Mouse (Mus musculus): ENCODE data around the gene Gm10803. TPM values are rescaled to one million over a fixed set of nuclear protein-coding genes. Genes with fewer than 3 reads are reported as not detected.
"Not testable (repeated sequence)": the region's sequence is repeated elsewhere in the genome, so short reads cannot be mapped to it uniquely, and the experiment has no call there.

Gene Gm10803
- polyA plus RNA-seq (2017; shearing (Covaris generic)), result not detected

DNA sequence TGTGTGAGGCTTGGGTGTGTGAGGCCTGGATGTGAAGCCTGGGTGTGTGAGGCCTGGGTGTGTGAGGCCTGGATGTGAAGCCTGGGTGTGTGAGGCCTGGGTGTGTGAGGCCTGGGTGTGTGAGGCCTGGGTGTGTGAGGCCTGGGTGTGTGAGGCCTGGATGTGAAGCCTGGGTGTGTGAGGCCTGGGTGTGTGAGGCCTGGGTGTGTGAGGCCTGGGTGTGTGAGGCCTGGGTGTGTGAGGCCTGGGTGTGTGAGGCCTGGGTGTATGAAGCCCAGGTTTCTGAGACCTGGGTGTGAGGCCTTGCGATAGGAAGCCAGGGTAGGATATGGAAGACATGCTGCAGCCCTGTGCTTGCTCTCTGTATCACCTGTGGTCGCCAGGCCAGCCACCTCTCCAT is at the start of gene Gm10803:
TSS of gene Gm10803 (plus strand) at position 301 of the 400 bp plus-strand sequence.
- ATAC-seq, result not testable (repeated sequence)

GRCm38 (mm10) chr2:93510839-93511238 is 49.5 kb upstream of the Gm10803 start:
- no peak for ATAC-seq

GRCm38 (mm10) chr2:93512130-93512529 is 48.2 kb upstream of the Gm10803 start:
- ATAC-seq, result no peak

DNA sequence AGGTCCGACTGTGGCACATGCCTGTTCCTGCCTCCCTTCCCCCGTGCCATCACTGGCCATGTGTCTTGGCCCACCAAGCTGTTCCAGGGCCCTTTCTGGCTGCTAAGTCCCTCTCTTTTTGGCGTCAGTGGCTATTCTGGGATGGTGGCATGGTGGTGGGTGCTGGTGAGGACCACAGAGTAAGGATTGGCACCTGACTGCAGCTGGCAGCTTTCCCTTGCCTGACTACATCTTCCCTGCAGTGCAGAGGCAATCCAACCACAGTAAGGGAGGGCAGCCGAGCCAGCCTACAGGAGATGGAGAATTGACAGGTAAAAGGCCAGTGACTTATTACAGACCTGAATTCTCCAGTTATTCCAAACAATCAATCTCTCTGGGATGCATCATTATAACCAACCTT is 45.1 kb upstream of the Gm10803 start:
- ATAC-seq, result no peak

- no peak for ATAC-seq
These were observed 39.3 kb upstream of the Gm10803 start for GRCm38 (mm10) chr2:93521042-93521441.

DNA sequence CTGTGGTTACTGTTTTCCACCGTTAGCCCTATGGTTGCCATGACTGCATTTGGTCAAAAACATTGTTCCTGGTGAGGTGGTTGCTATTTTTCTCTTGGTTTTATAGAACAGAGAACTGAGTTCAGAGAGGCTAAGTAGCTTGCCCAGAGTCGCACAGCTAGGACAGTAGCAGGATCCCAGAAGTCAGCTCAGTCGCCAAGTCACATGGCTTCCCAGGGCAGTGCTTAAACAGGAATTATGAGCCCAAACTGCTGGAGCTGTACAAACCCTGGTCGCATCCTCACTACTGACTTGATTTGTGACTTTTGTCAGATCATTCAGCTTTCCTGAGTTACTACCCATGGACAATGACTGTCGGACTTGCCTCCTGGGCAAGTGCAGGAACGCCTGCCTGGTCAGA is 38.8 kb upstream of the Gm10803 start:
- no peak for ATAC-seq

GRCm38 (mm10) chr2:93522005-93522404 is 38.4 kb upstream of the Gm10803 start:
- ATAC-seq, result no peak

DNA sequence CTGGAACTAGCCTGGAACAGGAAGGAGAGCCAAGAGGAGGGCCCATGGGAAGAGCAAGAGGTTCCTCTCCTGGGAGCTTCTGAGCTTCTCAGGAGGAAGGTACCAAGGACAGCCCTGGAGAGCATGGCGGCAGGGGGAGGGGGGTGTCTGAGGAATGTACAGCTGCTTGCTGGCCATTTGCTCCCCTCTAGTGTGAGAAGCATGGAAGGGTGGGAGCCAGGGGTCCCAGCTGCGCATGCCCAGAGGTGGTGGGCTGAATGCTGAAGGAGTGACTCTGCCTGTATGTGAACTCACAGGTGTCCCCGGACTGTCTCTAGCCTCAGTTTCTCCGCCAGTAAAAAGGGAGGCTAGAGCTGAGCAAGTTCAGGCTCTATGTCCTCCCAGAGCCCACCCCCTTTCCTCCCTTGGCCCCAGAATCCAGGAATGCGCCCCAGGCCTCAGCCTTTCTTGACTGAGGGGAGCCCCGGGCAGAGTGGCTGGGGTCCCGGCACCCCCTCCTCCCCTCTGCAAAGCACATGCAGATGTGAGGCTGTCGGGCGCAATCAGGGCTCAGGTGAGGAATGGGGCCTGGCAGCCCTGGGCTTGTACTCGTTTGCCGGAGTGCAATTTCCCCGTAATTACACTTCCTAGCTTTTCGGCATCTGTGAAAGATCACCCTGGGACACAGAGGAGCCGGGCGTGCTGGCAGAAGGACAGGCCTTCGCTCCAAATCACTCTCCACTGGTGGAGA is 35.2 kb upstream of the Gm10803 start:
- ATAC-seq, result no peak

DNA sequence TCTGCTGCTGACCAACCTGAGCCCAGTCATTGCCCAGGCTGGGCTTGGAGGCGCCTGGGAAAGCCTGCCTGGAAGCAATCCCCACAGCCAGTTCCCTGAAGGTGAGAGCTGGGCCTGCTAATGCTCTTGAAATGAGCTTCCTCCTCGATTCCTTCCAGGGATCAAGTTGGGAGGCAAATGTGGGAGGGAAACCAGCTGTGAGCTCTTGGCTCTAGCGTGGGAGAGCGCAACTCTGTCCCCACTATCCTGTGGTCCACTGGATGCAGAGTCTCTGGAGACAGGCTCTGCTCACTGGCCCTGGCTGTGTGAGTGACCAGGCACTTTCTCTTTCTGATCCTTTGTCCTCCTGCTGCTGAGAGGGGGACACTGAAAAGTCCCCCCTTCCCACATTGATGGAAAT is 30.8 kb upstream of the Gm10803 start:
- ATAC-seq, result no peak

DNA sequence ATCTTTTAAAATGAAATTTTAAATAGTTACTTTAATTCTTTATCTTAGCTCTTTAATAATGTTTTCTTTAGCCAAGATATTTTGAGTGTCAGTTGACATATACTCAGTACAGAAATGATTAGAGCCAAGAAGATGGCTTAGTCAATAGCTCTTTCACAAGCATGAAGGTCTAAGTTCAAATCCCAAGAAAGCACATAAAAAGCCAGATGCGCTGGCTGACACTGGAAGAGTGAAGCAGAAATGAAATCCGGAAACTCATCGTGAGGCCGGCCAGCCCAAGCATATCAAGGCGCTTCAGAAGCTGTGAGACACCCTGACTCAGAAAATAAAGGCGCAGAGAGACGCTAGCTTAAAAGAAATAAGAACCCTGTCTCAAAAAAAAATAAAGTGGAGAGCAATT is 26.5 kb upstream of the Gm10803 start:
- no peak for ATAC-seq

DNA sequence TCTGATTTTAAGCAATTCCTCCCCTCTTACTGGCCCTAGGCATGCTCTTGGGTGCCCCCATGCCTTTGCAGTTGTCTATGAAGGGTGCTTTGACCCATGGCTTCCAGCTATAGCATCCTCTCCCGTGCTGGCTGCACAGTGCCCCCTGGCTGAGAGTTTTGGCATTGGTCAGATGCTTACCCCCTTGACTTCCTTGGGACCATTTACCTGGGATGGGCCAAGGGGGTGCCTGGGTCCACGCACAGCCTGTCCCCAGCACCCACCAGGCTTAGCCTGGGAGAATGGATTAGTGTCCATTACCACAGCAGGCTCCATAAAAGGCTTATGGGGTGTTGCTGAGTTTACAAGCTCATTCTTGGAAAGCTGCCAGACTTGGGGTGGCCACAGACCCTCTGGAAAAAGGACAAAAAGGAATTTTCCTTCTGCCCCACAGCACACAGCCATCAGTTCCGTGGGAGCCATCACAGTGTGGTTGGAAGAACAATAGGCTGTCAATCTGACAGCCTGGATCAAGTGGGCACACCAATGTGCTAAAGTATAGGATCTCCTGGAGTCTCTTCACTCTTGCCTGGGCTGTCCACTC is 22.9 kb upstream of the Gm10803 start:
- ATAC-seq, result no peak

- no peak for ATAC-seq
These were observed 22.2 kb upstream of the Gm10803 start for GRCm38 (mm10) chr2:93538140-93538539.

- ATAC-seq, result no peak
These were observed 18.6 kb upstream of the Gm10803 start for GRCm38 (mm10) chr2:93541771-93542170.

DNA sequence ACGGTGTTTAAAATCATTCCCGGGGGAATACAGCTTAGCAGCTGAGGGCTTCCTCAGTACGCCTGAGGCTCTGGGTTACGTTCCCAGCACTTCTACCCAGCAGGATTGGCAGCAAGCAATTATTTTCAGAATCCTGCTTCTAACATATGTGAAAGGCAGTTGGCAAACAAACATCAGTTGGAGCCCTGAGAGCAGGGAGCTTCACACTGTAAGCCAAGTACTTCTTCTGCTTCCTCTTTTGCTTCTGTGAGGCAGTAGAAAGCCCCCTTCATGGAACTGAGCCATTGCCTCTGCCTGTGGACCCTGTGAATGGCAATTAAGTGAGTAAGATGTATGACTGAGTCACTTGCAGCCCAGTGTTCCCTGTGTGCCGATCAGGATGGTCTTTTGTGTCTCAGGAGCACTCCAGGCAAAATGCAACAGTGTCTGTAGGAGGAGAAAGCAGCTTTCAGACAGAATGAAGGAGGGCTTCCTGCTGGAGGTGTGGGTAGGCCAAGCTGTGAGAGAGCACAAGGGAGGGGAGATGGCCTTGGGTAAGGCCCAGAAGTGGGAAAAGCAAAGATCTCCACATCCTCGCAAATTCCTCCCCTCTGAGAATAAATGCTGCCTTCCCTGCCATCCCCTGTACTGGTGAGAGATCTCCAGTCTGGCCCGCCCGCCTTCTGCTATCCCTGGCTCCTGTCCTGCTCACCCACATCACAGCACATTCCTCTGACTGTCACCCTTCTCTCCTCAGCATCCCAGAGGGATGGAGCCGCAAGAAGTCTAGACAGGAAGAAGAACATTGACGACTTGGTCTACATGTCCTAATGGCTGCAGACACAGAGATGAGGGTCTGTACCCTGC is 7.5 kb upstream of the Gm10803 start:
- no peak for ATAC-seq

GRCm38 (mm10) chr2:93553905-93554304 is 6.5 kb upstream of the Gm10803 start:
- ATAC-seq, result no peak

DNA sequence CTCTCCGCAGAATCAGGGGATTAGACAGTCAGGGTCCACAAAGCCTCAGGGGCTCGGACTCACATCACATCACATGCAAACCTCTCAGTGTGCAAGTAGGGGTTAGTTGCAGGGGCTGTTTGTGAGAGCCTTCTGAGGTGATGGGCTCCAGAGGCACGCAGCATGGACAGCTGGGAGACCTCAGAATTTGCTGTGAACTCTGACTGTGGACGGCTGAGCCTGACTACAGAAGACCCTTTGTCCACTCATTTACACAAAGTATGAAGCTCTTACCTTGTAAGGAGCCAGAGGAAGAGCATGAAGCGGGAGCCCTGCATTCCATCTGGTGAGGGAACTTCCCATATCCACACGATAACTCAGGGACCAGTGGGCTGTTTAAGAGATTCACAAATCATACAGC is 5.3 kb downstream of the Gm10803 start:
- no peak for ATAC-seq

DNA sequence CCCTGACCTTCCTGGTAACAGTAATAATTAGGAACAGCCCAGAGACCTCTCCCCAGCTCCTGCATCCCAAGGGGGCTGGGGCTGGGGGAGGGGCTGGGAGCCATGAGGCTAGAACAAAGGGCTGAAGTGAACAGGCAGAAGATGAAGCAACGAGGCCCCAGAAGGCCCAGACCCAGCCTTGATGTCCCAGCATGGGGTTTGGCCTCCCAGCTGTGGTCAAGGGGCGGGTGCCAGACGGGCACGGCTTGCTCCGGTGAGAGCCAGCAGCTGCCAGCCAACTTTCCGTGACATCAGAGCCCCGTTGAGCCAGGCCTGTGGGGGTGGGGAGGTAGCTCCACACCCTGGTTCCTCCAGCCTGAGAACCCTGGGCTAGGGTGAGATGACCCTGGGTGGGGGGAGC is 7.3 kb downstream of the Gm10803 start:
- ATAC-seq, result no peak

DNA sequence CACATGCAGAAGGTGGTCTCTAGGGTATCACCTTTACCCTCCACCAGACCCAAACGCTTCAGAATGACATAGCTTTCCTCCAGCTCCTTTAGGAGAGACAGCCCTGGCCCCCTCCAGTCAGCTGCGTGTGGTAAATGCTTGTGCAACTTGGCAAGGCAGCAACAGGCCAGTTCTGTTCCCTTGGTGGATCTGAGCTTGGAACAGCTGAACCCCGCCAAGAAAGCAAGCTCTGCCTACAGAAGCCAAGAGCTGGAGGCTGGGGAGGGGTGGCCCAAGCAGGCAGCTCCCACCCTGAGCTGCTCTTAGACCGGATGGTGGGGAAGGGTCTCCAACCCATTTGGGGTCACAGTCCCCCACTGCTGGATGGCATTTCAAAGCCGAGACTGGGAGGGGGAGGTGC is 12.2 kb downstream of the Gm10803 start:
- ATAC-seq, result no peak

GRCm38 (mm10) chr2:93581271-93581670 is 20.9 kb downstream of the Gm10803 start:
- no peak for ATAC-seq

GRCm38 (mm10) chr2:93585821-93586220 is 25.5 kb downstream of the Gm10803 start:
- no peak for ATAC-seq

GRCm38 (mm10) chr2:93587446-93587845 is 27.1 kb downstream of the Gm10803 start:
- ATAC-seq, result no peak

DNA sequence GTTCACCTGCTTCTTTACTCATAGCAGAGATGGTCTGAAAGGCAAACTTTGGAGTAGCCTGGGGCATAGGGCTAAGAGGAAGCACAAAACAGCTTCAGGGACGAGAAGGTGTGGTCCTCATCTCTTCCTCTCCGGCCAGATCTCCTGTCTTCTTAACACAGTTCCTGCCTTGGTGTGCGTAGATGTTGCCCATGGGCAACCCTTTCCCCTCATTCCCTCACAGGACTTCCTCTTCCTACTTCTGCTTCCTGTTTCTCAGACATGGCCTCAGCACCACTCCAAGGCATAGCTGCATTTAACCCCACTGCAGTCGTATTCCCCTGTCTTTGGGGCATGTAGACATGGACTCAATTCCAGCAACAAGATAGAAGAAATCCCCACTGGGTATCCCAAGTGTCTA is 29.5 kb downstream of the Gm10803 start:
- ATAC-seq, result no peak

DNA sequence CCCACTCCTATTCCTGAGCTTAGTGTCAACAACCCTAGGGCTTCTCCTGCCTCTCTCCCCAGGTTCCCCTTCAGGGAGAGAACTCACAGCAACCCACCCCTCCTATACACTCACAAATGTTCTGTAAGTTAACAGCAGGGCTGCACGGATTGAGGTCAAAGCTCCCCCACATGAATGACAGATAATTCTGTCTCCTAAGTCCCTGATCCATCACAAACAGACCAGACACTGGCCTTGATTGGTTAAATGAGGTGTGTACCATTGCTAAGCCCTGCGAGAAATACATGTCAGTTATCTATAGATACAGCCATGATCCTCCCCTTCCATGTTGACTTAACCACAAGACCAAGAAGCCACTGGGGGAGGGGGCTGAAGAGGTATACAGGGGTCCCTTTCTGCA is 31.3 kb downstream of the Gm10803 start:
- ATAC-seq, result no peak

Measured in CD4-positive, CD25-positive, alpha-beta regulatory T cell, adult 4 months (primary cell).